Mouse (Mus musculus): Measurements from ENCODE around the gene Esrrg.

Esrrg gene

DNA sequence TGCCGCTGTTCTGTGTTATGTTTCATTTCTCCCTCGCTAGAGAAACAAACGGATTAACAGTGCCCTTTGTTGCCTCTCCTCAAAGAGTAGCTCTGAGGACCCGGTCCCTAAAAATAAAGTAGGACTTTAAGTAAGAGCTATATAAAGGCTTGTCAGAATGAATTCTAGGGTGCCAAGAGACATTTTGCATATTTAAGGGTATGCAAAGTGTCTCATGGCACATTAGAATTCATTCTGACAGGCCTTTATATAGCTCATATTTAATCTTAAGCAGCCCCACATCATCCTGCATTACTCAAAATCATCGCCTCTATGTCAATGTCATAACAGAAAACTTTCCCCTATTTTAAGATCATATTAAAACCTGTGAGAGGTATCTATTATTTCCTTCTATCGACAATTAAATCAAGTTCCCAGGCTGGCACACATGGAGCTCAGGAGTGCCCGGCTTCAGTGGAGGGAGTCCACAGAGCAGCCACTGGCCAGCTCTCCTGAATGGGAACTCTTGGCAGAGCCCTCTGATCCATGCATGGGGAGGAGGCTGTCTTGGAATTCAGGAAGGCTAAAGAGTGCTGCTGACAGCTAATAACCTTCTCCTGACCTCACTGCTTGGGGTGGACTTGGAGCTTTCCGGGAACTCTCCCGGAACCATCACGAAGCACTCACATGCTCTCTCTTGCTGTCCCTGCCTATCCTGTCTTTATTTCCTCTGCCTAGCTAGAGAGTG lies 606.5 kb downstream of the Esrrg start:
- TF ChIP-seq GATA4 (IDR thresholded peaks at IDR 0.05; ENCODE audit: insufficient replicate concordance, low read length) = no peak

DNA sequence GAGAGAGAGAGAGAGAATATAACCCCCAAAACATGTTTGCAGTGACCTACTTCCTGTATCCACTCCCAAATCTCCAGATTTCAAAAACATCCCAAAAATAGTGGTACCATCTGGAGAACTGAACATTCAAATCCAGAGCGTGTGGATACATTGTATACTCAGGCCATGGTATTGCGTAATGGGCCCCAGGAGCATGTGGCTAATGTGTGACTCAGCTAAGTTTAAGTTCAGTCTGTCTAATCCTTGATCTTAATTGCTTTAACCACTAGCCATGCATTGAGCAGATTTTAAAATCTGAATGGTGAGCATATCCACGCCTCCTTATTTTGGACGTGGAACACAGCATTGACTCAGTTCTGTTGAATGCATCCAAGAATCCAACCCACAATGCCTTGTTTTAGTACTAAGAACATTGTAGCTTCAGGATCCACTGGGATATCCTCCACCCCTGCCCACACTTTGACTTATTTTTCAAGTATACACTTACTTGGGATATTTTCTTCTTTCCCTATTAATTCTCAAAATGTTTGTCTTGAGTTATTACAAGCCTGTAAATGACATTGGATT lies 612.7 kb downstream of the Esrrg start:
- no peak for TF ChIP-seq GATA4 (IDR thresholded peaks at IDR 0.05; ENCODE audit: insufficient replicate concordance, low read length)

DNA sequence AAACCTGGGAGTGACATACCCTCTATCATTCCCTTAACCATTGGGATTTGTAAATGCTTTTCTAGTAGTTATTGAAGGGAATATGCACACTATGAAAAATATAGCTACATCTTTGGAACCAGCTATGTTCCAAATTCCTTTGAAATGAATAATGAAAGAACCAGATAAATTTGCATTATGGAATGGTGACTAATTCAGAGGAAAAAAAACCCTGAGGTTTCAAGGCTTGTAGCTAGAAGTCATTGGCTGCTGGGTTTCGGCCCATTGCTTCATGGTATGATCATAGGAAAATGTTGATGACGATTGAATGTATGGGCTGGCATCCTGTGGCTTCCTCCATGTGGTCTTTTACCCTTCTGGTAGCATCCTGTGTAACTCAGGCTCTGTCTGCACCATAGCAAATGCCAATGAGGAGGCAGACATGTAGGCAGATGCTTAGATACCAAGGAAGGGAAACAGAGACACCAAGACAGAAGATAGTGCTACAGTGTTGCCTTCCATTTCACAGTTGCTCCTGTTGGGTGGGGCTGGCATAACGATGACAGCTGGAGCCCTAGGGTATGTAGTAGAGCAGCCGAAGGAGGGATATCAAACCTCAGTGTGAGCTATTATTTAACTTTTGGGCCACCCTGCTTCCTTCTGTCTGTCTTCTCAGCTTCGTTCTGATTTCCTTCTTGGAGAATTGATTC lies 624.6 kb downstream of the Esrrg start:
- TF ChIP-seq GATA4 (IDR thresholded peaks at IDR 0.05; ENCODE audit: insufficient replicate concordance, low read length) = no peak

DNA sequence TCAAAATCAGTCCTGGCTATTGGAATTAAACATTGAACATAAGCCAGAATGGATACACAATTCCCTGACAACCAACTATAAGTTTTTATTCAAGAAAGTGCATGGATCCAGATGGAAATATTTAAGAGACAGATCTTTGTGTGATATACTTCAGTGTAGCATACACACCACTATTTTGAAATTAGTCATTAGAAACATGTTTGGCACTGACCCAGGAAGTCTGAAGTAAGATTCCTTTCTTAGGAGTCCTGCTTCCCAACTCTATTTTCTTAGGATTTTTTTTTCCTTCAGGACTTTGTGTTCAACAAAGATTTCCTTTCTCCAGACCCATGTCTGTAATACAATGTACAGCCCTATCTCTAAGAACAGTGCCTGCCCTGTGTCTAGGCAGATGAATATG lies 630.0 kb downstream of the Esrrg start:
- no peak for TF ChIP-seq GATA4 (IDR thresholded peaks at IDR 0.05; ENCODE audit: insufficient replicate concordance, low read length)

DNA sequence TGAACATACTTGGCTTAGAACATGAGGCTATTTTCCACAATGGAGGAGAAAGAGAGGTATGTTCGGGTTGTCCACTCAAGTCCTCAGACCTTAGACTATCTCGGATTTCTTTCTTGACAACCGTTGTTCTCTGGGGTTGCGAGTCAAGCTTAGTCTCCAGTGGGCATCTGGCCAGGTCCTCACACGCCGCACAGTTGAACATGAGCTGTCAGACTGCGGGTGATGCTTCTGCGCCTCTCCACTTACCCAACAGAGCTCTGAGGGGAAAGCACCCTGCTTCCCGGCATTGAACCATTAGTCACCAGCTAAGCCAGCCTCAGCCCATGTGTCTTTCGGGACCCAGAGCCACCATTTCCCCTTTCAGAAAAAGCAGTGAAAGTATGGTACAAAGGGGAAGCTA lies 633.2 kb downstream of the Esrrg start:
- TF ChIP-seq GATA4 (IDR thresholded peaks at IDR 0.05; ENCODE audit: insufficient replicate concordance, low read length) = no peak

DNA sequence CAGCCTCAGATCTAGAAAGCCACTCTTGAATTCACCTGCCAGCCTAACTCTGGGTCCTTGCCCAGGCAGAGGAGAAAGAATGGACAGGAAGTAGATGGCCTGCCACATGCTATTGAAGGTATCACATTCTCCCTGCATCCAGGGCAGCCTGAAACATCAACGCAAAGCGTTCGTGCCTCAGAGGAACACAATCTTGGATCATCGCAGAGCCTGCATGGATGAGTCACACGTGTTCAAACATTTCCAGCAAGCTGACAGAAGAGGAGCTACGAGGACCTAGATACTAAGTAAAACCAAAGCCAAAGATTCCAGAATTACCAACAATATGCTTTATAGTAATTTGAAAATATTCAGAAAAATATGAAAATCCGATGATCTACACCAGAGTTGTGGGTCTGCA lies 648.9 kb downstream of the Esrrg start:
- no peak for TF ChIP-seq GATA4 (IDR thresholded peaks at IDR 0.05; ENCODE audit: insufficient replicate concordance, low read length)

DNA sequence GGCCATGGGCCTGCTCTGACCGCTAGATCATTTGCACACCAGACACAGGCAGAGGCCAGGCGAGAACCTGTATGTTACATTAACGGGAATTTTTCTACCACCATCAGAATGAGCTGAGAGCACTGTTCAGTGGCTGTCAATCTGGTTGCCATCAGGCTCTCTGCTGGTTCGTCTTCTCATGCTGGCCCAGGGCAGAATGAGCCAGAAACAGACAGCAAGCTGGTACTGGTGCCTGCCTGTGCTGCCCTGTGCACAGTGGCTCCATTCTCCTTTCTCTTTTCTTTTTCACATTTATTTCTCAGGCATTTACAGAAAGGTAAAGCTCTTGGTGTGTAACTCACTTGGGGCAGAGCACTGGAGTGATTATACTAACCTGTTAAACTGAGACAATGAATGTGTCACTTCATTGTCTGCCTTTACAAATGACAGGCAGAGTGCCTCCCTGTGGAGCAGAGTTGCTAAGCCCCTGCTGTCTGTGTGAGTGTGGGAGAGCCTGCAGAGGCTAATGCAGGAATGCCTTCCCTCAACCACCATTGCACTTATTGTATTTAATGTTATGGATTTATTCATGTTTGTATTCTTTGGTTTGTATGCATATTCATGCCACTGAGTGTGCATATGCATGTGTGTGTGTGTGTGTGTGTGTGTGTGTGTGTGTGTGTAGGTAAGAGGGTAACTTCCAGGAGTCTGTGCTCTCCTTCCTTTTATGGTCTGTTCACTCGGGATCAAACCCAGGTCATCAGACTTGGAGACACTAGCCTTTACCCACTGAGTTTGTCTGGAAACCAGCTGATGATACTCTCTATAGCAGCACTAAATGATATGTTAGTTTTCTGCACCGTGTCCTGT lies 651.9 kb downstream of the Esrrg start:
- no peak for TF ChIP-seq GATA4 (IDR thresholded peaks at IDR 0.05; ENCODE audit: insufficient replicate concordance, low read length)

DNA sequence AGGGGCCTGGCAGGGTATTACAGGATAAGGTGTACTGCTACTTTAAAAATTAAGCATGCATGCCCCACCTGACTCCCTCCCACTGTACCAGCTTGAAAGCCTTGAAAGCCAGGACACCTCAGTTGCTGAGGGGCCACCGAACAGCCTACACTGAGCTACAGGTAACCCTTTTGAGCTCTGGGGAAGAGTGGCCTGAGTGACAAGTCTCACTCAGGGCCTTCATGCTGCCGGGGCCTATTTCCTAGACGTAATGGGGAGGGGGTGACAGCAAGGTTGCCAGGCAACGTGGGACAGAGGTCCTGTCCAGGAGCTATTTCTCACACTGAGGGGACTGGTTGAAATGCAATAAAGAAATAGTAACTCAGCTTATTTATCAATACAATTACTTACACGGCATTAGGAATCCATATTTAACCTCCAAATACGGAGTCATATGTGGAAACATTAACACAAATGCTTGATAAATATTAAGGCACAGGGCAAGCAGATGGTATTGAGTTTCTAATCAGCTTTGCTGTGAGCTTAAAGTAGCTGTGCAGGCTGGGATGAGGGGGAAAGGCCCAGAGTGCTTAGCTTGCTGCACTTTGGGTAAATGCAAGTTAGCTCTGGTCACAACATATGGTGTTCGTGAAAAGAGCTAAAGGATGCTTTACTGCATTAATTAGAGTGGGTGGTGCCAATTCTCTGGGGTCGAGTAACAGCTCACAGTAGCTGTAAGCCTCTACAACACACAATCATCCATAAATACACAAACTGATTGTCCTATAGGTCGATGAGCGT lies 653.5 kb downstream of the Esrrg start, which contains the start of gene Ush2a:
Gene Ush2a, plus strand, starts transcription at position 121 of the 780 bp plus-strand sequence.
- no peak for TF ChIP-seq GATA4 (IDR thresholded peaks at IDR 0.05; ENCODE audit: insufficient replicate concordance, low read length)
